Mouse (Mus musculus): ENCODE measurements around the gene Fdx1. TPM values are rescaled to one million over a fixed set of nuclear protein-coding genes. Genes with fewer than 3 reads are reported as not detected.

Gene Fdx1
- polyA plus RNA-seq (2017; shearing (Covaris generic)), result 10 to 100 TPM; 44.7 to 65.4 TPM

GRCm38 (mm10) chr9:51962975-51963701, at the start of gene Fdx1:
Gene Fdx1, minus strand, starts transcription at chr9:51963556.

Other genes with a start within 250 kb of the Fdx1 start
- gene Arhgap20, start 198.2 kb downstream of the Fdx1 start, polyA plus RNA-seq (2017; shearing (Covaris generic)), result 1 to 10 TPM; 5.4 to 9.7 TPM
- 10 to 100 TPM; 82.8 to 93.0 TPM for gene Rdx, start 83.6 kb upstream of the Fdx1 start, polyA plus RNA-seq (2017; shearing (Covaris generic))
- gene Zc3h12c, start 205.0 kb upstream of the Fdx1 start, polyA plus RNA-seq (2017; shearing (Covaris generic)), result 1 to 10 TPM; 1.5 TPM